Mouse (Mus musculus) layer of hippocampus, adult 11-12 months (tissue): ENCODE measurements around the gene Ptgdr2.
A peak's percentile ranks its signal among the peaks of the same experiment; 100 is the strongest.

Experiments
- DNase-seq: peaks from one replicate; pipeline ENCODE4 v3.0.0; 2022; ENCODE audit warnings: low spot score

Gene Ptgdr2

GRCm38 (mm10) chr19:10935029-10935428, 1.9 kb upstream of the Ptgdr2 start:
- no peak for DNase-seq

DNA sequence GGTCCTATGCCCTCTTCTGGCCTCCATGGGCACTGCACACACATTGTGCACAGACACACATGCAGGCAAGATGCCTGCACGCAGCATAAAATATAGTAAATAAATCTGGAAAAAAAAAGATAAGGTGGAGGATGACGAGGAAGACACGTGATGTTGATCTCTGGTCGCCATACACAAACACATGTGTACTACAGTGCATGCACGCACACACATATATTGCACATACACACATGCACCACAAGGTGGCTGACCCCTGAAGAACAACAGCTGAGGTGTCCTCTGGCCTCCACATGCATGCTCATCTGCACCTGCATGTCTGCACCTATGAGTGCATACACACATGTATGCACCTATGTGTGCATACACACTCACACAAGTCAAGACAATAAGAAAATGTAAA, 883 bp upstream of the Ptgdr2 start:
- no peak for DNase-seq

DNA sequence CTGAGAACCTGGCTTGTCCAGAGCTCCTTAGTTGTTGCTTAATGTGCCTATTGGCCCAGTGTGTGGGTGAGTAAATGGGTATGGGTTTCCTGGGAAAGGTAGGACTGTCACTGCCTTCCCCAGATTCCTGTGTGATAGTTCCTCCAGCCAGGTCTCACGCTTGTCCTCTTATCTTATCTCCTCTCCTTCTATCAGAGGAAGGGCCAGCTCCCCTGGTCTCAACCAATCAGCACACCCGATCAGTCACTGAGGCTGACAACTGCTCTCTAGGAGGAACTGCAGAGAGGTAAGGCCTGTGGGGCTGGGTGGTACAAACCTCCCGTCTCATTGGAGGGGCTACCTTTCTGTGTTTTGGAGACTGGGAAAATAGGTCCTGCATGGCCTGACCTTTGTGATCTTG, 1.8 kb downstream of the Ptgdr2 start:
- DNase-seq: no peak

DNA sequence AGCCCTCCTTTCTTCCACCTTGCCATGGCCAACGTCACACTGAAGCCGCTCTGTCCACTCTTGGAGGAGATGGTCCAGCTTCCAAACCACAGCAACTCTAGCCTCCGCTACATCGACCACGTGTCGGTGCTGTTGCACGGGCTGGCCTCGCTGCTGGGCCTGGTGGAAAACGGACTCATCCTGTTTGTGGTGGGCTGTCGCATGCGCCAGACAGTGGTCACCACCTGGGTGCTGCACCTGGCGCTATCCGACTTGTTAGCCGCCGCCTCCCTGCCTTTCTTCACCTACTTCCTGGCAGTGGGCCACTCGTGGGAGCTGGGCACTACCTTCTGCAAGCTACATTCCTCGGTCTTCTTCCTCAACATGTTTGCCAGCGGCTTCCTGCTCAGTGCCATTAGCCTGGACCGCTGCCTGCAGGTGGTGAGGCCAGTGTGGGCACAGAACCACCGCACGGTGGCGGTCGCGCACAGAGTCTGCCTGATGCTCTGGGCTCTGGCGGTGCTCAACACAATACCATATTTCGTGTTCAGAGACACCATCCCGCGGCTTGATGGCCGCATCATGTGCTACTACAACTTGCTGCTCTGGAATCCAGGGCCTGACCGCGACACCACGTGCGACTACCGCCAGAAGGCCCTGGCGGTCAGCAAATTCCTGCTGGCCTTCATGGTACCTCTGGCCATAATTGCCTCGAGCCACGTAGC, 3.3 kb downstream of the Ptgdr2 start:
- DNase-seq: peak; percentile 74

DNA sequence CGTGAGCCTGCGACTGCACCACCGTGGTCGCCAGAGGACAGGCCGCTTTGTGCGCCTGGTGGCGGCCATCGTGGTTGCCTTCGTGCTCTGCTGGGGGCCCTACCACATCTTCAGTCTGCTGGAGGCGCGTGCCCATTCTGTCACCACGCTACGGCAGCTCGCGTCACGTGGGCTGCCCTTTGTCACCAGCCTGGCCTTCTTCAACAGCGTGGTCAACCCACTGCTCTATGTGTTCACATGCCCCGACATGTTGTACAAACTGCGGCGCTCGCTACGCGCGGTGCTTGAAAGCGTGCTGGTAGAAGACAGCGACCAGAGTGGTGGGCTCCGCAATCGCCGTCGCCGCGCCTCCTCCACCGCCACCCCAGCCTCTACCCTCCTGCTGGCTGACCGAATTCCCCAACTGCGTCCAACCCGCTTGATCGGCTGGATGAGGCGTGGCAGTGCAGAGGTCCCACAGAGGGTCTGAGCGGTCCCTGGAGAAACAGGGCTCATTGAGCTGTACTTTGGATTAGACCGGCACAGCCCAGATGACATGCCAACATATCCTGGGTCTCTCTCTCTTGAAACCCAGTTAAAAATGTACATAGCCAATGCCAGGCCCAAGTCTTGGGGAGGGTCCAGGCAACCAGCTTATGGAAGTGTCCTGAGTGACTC, 4.0 kb downstream of the Ptgdr2 start:
- DNase-seq: no peak

GRCm38 (mm10) chr19:10943955-10944354, 7.0 kb downstream of the Ptgdr2 start:
- no peak for DNase-seq

GRCm38 (mm10) chr19:10946506-10946905, 9.5 kb downstream of the Ptgdr2 start:
- no peak for DNase-seq

- DNase-seq: no peak
Measured at GRCm38 (mm10) chr19:10947219-10947618, 10.3 kb downstream of the Ptgdr2 start.

- no peak for DNase-seq
Measured at GRCm38 (mm10) chr19:10948416-10948815, 11.5 kb downstream of the Ptgdr2 start.

DNA sequence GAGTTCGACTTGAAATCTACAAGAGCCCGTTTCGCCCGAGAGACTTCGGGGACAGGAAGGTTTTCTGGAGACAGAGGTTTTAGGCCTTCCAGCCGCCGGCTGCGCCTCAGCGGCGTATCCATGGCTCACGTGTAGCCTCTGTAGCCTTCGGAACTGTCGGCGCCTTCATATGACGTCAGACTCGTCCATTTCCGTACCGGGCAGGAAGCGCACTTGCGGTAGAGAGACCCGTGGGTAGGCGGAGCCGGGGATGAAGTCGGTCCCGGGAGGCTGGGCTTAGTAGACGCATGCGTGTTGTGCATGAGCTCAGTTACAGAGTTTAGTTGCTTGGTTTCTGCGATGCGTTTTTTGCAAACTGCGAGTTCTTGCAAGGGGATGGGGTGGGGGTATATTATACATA, 12.2 kb downstream of the Ptgdr2 start, which contains the start of gene Ccdc86:
Gene Ccdc86, minus strand, starts transcription at position 155 of the 400 bp plus-strand sequence.
- DNase-seq: peak; percentile 96

GRCm38 (mm10) chr19:10949558-10949957, 12.6 kb downstream of the Ptgdr2 start:
- no peak for DNase-seq

DNA sequence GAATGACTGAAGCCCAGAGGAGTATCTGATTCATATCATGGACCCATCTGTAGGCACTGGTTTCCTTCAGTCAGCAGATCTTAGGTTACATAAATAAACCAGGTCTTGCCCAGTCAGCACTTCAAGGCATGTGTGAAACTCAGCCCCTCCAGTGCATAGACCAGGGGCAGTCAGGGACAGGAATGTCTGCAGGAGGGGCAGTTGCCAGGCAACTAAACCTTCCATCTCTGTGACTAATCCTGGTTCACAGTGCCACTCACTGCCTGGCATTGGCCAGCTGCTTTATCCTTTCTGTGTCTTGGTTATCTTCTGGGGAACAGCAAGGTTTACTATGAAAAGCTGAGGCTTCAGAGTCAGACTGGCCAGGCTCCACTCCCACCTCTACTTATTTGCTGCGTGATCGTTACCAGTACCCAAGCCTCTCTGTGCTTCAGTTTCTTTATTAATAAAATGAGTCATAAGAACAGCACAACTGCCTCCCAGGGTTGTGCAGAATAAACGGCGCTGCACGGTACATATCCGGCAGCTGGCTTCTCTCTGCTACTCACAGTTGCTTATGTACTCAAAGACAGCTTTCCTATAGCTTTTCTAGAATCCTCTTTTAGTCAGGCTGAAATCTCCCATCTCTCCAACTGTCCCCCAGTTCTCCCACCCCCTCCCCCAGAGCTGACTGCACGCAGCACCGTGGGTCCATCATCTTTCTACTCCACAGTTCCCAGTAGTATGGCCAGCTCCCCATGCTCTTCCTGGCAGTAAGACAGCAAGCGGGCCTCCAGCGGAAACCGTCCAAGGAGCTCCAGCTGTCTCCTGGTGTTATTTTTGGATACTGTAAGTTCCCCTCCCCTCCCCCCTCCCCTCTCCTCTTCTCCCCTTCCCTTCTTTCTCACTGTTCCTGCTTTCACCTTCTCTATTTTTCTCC, 15.3 kb downstream of the Ptgdr2 start:
- no peak for DNase-seq

DNA sequence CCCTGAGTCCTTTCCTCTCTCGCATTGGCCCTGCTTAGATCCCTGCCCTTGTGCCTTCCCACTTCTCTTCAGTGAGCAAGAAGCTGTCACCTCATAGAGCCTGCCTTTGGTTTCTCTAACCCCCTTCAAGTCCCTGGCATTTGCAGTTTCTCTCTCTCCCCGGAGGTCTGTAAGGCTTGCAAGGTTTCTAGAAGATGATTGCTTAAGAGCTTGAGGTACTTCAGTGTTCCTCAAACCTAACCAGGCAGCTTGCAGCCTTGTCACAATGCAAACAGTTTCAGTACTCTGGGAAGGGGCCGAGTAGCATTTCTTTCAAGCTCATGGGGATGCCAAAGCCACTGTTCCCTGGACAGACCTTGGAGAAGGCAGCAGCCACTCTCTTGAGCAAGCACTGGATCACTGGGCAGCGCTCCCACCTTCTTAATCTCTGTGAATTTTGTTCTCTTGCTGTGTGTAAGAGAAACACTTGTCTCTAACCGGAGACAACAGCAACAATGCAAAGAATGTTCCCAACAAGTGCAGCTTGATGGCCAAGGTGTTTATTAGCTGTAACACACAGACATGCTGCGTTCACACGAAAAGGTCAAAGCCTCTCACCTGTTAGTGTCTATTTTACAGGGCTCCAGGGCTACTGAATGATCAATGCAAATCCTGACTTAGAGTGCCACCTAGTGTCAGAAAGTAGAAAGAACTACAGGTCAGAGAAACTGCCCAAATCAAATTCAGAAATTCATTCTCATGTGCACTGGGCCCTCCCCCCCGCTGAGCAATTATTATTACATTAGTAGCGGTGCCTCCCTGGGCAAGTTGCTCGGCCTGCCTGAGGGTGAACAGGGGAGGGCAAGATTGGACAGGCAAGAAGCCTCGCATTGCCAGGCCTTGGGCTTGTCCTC, 22.4 kb downstream of the Ptgdr2 start:
- DNase-seq: peak; percentile 71

DNA sequence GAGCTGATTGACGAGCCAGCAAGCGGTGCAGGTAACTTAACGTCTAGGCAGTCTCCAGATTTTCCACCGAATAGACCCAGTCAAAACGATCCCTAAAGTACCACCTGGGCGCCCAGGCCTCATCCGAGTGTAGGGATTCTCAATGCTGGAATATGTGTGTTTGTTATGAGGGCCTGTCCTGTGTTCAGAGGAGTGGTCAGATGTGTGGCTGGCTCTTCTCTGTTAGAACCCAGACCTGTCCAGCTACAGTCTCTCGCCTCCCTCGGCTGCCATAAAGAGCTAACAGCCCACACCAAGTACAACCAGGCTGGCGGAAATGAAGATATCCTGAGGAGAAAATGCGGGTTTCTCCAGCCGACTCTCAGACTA, 23.0 kb downstream of the Ptgdr2 start:
- no peak for DNase-seq

GRCm38 (mm10) chr19:10965721-10966120, 28.8 kb downstream of the Ptgdr2 start:
- DNase-seq: no peak

- DNase-seq: no peak
Measured at GRCm38 (mm10) chr19:10968578-10968977, 31.6 kb downstream of the Ptgdr2 start.

DNA sequence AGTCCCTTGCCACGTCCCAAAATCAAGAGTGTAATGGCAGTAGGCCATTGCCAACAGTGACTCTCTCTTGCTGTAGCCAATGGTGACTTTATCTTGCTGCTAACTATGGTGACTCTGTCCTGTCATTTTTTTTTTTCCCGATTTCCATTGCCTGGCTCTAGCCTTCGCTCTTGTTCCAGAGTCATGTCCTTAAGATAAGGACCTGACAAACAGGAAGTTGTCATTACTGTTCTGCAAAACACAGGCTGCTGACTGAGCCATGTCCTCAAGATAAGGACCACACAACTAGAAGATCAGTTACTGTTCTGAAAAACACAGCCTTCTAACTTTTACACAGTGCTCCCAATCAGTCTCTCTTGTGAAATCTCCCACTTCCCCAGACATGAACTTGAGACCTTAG, 33.5 kb downstream of the Ptgdr2 start:
- DNase-seq: no peak

GRCm38 (mm10) chr19:10972660-10973059, 35.7 kb downstream of the Ptgdr2 start:
- no peak for DNase-seq

GRCm38 (mm10) chr19:10973187-10973586, 36.2 kb downstream of the Ptgdr2 start:
- no peak for DNase-seq

- no peak for DNase-seq
Measured at GRCm38 (mm10) chr19:10974238-10974865, 37.4 kb downstream of the Ptgdr2 start, which contains the start of gene Ms4a10. Gene Ms4a10, minus strand, starts transcription at chr19:10974670.

DNA sequence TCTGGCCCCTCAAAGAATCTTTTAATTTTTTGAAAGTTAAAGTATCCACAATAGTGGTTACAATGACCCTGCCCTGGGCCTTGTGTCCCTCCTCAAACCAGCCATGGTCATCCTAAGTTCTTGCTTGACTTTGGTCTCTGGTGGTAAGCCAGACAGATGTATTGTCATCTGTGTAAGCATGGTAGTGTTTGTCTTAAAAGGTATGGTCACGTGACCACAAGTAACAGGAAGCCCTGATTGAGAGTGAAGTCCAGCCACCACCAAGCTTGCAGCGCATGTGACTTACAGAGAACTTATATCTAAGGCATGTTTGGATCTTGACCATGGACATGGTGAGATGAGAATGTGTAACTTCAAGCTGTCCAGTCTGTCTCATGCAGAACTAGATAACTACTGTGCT, 38.2 kb downstream of the Ptgdr2 start:
- DNase-seq: no peak
